Mouse (Mus musculus) stomach, embryonic 15.5 days (tissue): ENCODE results near the gene Vmn2r24. TPM values are rescaled to one million over a fixed set of nuclear protein-coding genes. Genes with fewer than 3 reads are reported as not detected.
"Not testable (repeated sequence)": the region's sequence is repeated elsewhere in the genome, so short reads cannot be mapped to it uniquely, and the experiment has no call there.

Experiments
- ATAC-seq: fragments of 200-750 bp; cut with Nextera tagmentation; 2 replicates; pipeline ENCODE4 v1.8.0; 2017; ENCODE audit warnings: low read depth, moderate number of reproducible peaks, moderate TSS enrichment; ENCODE audit not compliant: insufficient read depth, low FRiP score
- H3K27ac ChIP-seq: fragments of 300-500 bp; sonication (generic); 2 replicates; pipeline ENCODE4 v1.5.1; 2015; ENCODE audit warnings: mild to moderate bottlenecking, inconsistent platforms
- H3K27me3 ChIP-seq: fragments of 300-500 bp; sonication (generic); replicated peaks from 2 replicates; pipeline ENCODE4 v1.6.1; 2015; ENCODE audit warnings: inconsistent platforms
- H3K36me3 ChIP-seq: fragments of 300-500 bp; sonication (generic); 2 replicates; pipeline ENCODE4 v1.6.1; 2015; ENCODE audit warnings: inconsistent platforms
- H3K4me1 ChIP-seq: fragments of 300-500 bp; sonication (generic); 2 replicates; pipeline ENCODE4 v1.6.1; 2015; ENCODE audit warnings: inconsistent platforms
- H3K4me2 ChIP-seq: fragments of 300-500 bp; sonication (generic); 2 replicates; pipeline ENCODE4 v1.6.1; 2015; ENCODE audit warnings: mild to moderate bottlenecking, inconsistent platforms
- H3K4me3 ChIP-seq: fragments of 300-500 bp; sonication (generic); replicated peaks from 2 replicates; pipeline ENCODE4 v1.5.1; 2015; ENCODE audit warnings: inconsistent platforms
- H3K9ac ChIP-seq: fragments of 300-500 bp; sonication (generic); 2 replicates; pipeline ENCODE4 v1.6.1; 2015; ENCODE audit warnings: inconsistent platforms
- H3K9me3 ChIP-seq: fragments of 300-500 bp; sonication (generic); 2 replicates; pipeline ENCODE4 v1.6.1; 2016; ENCODE audit warnings: inconsistent platforms
- WGBS: fragments of 180-500 bp; shearing (Covaris S2); methylation state at CpG from one replicate; pipeline ENCODE4 v1.1.7; 2015; 5-methylcytosine and 5-hydroxymethylcytosine counted together
- polyA plus RNA-seq: library from polyadenylated mRNA; unstranded; fragments of >200 nt; fragmentation: Nextera tagmentation; extraction: Ambion mirVana; gene quantifications from 2 replicates; pipeline ENCODE4 v1.2.1, GENCODE M21; 2015

Vmn2r24 gene
- polyA plus RNA-seq = not detected in 2 replicates

DNA sequence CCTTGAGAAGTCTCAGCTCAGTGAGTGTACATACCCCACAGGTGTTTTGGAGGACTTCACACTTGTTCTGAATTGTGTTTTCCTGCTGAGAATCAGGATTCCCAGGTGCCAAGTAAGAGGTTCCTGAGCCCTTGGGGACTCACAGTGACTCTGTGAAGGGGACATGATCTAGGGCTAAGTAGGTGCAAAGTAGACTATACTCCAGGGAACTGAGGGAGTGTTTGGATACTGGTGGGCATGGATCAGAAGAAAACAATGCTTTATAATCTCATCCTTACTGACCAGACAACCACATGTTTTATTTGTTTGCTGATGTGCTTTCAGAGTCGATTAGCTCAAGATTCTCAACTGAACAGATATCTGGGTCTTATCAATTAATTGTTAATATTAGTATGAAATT lies at the start of gene Vmn2r24:
Gene Vmn2r24, plus strand, starts transcription at position 301 of the 400 bp plus-strand sequence.
- Histone ChIP-seq H3K9ac (no peak within 1 kb of the TSS), H3K9me3 (no peaks in the 10 kb centered on the region), H3K4me3 (no peak within 1 kb of the TSS), H3K36me3 (no peaks in the 10 kb centered on the region), H3K4me1 (no peaks in the 10 kb centered on the region), H3K4me2 (no peak within 1 kb of the TSS), H3K27ac (no peak within 1 kb of the TSS), H3K27me3 (no peaks in the 10 kb centered on the region)
- WGBS = 58% methylated on average over 1 of the region's 1 CpGs
- ATAC-seq = no peak

DNA sequence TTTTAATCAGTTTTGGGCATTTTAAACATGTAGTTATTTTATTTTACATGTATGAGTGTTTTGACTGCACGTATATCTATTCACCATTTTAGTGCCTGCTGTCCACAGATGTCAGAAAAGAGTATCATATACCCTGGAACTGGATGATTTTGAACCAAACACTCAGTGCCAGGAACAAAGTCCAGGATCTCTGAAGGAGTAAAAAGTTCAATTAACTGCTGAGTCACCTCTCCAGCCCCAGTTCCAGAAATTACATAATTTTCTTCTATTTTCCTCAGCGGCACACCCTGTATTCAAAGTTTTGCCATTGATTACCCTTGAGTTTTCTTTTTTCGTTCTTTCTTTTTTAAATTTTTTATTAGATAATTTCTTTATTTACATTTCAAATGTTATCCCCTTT lies 8.6 kb upstream of the Vmn2r24 start:
- no peak overlapping the region for H3K4me2 ChIP-seq
- no peak overlapping the region for H3K4me3 ChIP-seq
- no peaks in the 10 kb centered on the region for H3K36me3 ChIP-seq
- H3K9ac ChIP-seq = no peak overlapping the region
- no peak for ATAC-seq
- H3K27me3 ChIP-seq = no peaks in the 10 kb centered on the region
- 76% methylated on average over 3 of the region's 3 CpGs for WGBS
- no peak overlapping the region for H3K27ac ChIP-seq
- no peaks in the 10 kb centered on the region for H3K4me1 ChIP-seq
- H3K9me3 ChIP-seq = no peaks in the 10 kb centered on the region

DNA sequence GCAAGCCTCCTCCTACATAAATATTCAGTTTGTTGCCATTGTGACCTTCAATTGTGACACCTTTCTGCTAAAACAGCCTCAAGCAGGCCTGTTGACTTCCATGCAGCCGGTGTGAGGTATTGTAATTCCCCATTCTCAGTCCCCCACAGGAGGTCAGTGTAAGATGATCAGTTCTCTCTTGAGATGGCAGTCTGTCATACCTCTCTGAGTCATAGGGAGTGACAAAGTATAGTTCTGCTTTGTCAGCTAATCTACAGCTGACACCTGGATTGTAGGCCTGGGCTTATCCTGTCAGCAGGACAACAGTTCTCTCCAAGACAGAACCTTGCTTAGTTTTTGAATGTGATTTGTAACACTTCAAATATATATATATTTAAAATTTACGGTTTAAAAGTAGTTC lies 6.2 kb downstream of the Vmn2r24 start:
- 61% methylated on average over 2 of the region's 2 CpGs for WGBS
- H3K27ac ChIP-seq = no peak overlapping the region
- H3K9me3 ChIP-seq = no peaks in the 10 kb centered on the region
- H3K4me3 ChIP-seq = no peak overlapping the region
- H3K4me2 ChIP-seq = no peak overlapping the region
- no peaks in the 10 kb centered on the region for H3K36me3 ChIP-seq
- no peak overlapping the region for H3K9ac ChIP-seq
- no peaks in the 10 kb centered on the region for H3K4me1 ChIP-seq
- ATAC-seq = no peak
- H3K27me3 ChIP-seq = no peaks in the 10 kb centered on the region

DNA sequence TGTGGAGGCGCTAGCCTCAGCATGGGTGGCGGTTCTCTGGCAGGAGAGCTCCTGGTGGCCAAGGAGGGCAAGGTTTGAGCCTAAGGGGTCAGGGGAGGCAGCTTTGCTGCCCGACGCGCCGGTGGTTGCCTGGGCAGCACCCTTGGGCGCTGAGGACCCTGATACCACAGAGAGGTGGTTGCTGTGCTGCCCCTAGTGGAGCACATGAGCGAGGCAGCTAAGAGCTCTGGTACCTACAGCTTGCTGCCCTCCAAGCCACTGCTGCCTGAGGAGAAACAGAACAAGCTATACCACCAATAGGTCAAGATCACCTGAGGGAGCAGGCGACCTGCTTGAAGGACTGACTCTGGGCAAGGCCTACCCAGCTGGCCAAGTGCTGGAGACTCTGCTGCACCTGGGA lies 15.1 kb downstream of the Vmn2r24 start:
- Histone ChIP-seq H3K36me3 (no peaks in the 10 kb centered on the region), H3K27ac (no peak overlapping the region), H3K9ac (no peak overlapping the region), H3K4me2 (no peak overlapping the region), H3K27me3 (no peaks in the 10 kb centered on the region), H3K4me3 (no peak overlapping the region), H3K4me1 (no peaks in the 10 kb centered on the region), H3K9me3 (no peaks in the 10 kb centered on the region)
- no peak for ATAC-seq
- 36% methylated on average over 9 of the region's 9 CpGs for WGBS

DNA sequence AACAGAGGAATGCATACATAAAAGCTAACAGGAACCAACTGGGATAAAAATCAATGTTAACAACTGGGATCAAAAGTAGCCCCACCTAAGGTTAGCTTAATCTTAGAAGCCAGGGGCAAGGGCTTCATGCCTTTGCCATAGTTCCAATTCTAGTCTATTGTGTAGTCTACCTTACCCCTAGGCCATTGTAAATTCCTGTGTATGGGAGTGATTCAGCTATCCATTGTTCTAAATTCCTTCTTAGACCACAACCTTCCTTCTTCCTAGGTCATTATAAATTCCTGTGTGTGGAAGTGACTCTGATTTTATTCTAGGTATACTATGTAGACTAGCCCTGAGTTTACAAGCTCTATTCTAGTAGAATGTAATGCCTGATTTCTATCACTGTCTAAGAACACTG lies 31.6 kb downstream of the Vmn2r24 start:
- not testable (repeated sequence) for H3K4me2 ChIP-seq, H3K27me3 ChIP-seq, H3K4me3 ChIP-seq, H3K9ac ChIP-seq, H3K36me3 ChIP-seq, H3K9me3 ChIP-seq, H3K27ac ChIP-seq, ATAC-seq, H3K4me1 ChIP-seq

DNA sequence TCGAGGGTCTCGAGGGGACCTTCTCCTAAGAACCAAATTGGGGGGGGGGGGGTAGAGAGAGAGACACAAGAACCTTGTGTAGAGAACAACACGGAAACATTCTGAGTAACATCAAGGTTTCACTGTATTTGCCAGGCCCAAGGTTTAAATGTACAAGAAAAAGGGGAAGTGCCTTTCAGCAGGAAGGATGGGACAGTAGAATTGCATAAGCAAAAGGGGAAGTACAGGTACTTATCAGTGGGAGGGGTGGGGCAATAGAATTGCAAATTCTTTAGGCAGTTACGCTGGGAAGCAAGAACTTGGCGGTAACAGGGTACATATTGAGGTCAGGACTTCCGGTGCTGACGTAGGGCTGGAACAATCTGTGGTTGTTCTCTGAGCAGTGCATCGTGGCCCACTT lies 41.3 kb downstream of the Vmn2r24 start:
- Histone ChIP-seq H3K9ac (no peak overlapping the region), H3K36me3 (no peaks in the 10 kb centered on the region), H3K4me1 (no peaks in the 10 kb centered on the region), H3K4me3 (no peak overlapping the region), H3K27ac (no peak overlapping the region), H3K27me3 (no peaks in the 10 kb centered on the region), H3K4me2 (no peak overlapping the region), H3K9me3 (no peaks in the 10 kb centered on the region)
- ATAC-seq = no peak
- WGBS = 77% methylated on average over 8 of the region's 8 CpGs

- H3K36me3 ChIP-seq, H3K27ac ChIP-seq, H3K4me3 ChIP-seq, ATAC-seq, H3K9me3 ChIP-seq, H3K4me1 ChIP-seq, H3K27me3 ChIP-seq, H3K9ac ChIP-seq, H3K4me2 ChIP-seq: not testable (repeated sequence)
- WGBS = 66% methylated on average over 2 of the region's 2 CpGs
Observed at GRCm38 (mm10) chr6:123853363-123853762, 74.7 kb downstream of the Vmn2r24 start, which contains the start of gene Vmn2r25. Gene Vmn2r25, minus strand, starts transcription at chr6:123853463.

Other genes with a start within 250 kb of the Vmn2r24 start
- gene Vmn2r21, start 245.5 kb upstream of the Vmn2r24 start, polyA plus RNA-seq = not detected in 2 replicates
- gene Vmn2r22, start 128.2 kb upstream of the Vmn2r24 start, polyA plus RNA-seq = not detected in 2 replicates
- gene Vmn2r23, start 76.2 kb upstream of the Vmn2r24 start, polyA plus RNA-seq = not detected in 2 replicates
- not detected in 2 replicates for gene Vmn2r25, start 74.6 kb downstream of the Vmn2r24 start, polyA plus RNA-seq
- gene Vmn2r26, start 245.7 kb downstream of the Vmn2r24 start, polyA plus RNA-seq = not detected in 2 replicates